Mouse (Mus musculus): Measurements from ENCODE around the gene Cntnap5c. TPM values are rescaled to one million over a fixed set of nuclear protein-coding genes. Genes with fewer than 3 reads are reported as not detected.

Cntnap5c gene
- polyA plus RNA-seq, 1 experiment from 2014 or later = not detected

DNA sequence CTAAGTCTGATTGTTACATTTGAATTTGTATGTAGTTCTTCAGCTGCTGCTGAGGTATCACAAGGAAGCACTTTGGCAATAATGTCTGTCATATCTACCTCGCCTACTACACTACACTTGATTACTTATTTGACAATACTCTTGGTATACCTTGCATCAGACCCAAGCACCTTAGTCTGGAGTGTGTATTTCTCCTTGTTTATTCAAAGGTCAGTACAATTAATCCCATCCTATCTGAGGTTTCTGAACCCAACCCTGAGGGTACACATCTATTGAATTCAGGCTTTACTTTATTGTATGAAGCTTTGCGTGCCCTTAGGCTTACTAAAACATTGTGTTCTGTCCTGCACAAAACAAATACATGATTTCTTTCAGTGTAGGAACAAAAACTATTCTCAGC is 235.1 kb downstream of the Cntnap5c start:
- no peaks in the 10 kb centered on the region for H3K4me1 ChIP-seq
- no peak overlapping the region for H3K4me2 ChIP-seq
- H3K36me3 ChIP-seq = no peaks in the 10 kb centered on the region
- no peaks in the 10 kb centered on the region; the same call in 1 of the 2 replicates for H3K9me3 ChIP-seq
- no peak overlapping the region for H3K9ac ChIP-seq
- 70% methylated on average over 2 of the region's 2 CpGs for WGBS
- no peak for ATAC-seq (ENCODE audit: extremely low read depth, insufficient number of reproducible peaks, low FRiP score, low TSS enrichment)
- no peak overlapping the region for H3K4me3 ChIP-seq
- H3K27me3 ChIP-seq (replicated peaks) = no peaks in the 10 kb centered on the region
- H3K27ac ChIP-seq (replicated peaks) = no peak overlapping the region

GRCm38 (mm10) chr17:58041178-58041577 is 271.8 kb downstream of the Cntnap5c start:
- no peak overlapping the region for H3K9ac ChIP-seq
- H3K4me2 ChIP-seq = no peak overlapping the region
- H3K4me1 ChIP-seq = no peaks in the 10 kb centered on the region
- no peak for ATAC-seq (ENCODE audit: extremely low read depth, insufficient number of reproducible peaks, low FRiP score, low TSS enrichment)
- no peaks in the 10 kb centered on the region for H3K27me3 ChIP-seq (replicated peaks)
- no peak overlapping the region for H3K27ac ChIP-seq (replicated peaks)
- H3K36me3 ChIP-seq = no peaks in the 10 kb centered on the region
- H3K9me3 ChIP-seq = no peaks in the 10 kb centered on the region
- 44% methylated on average over 2 of the region's 2 CpGs for WGBS
- no peak overlapping the region for H3K4me3 ChIP-seq

DNA sequence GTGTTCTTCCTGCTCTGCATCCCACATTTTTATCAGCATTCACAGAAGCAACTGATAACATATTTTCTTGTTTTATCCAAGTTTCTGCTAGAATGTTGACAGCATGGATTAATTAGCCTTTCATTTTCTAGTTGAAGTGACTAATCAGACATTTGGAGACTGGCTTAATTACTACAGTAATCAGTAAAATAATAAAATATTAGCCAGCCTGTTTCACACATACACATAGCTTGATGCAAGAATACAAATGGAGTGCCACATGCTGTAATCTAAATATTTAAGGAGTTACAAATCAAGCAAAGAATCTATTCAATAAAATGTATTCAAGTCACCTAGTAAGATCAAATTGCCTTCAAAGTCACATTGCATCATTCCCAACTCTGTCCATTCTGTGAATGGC is 275.8 kb downstream of the Cntnap5c start:
- no peak overlapping the region for H3K27ac ChIP-seq (replicated peaks)
- H3K4me1 ChIP-seq = no peaks in the 10 kb centered on the region
- no peak overlapping the region for H3K4me2 ChIP-seq
- H3K9ac ChIP-seq = no peak overlapping the region
- H3K9me3 ChIP-seq = no peaks in the 10 kb centered on the region
- no peaks in the 10 kb centered on the region for H3K36me3 ChIP-seq
- no peaks in the 10 kb centered on the region for H3K27me3 ChIP-seq (replicated peaks)
- no peak overlapping the region for H3K4me3 ChIP-seq
- ATAC-seq (ENCODE audit: extremely low read depth, insufficient number of reproducible peaks, low FRiP score, low TSS enrichment) = no peak

- no peak overlapping the region for H3K9ac ChIP-seq
- 70% methylated on average over 7 of the region's 7 CpGs for WGBS
- no peak overlapping the region for H3K27ac ChIP-seq (replicated peaks)
- no peaks in the 10 kb centered on the region for H3K36me3 ChIP-seq
- no peaks in the 10 kb centered on the region for H3K4me1 ChIP-seq
- no peak for ATAC-seq (ENCODE audit: extremely low read depth, insufficient number of reproducible peaks, low FRiP score, low TSS enrichment)
- no peaks in the 10 kb centered on the region for H3K27me3 ChIP-seq (replicated peaks)
- H3K4me2 ChIP-seq = no peak overlapping the region
- H3K9me3 ChIP-seq = 0 out of 2 replicates have a peak, but pooled peaks cover 2% of the 10 kb centered on the region
- H3K4me3 ChIP-seq = no peak overlapping the region
Measured at GRCm38 (mm10) chr17:58069912-58070311, 300.5 kb downstream of the Cntnap5c start.

DNA sequence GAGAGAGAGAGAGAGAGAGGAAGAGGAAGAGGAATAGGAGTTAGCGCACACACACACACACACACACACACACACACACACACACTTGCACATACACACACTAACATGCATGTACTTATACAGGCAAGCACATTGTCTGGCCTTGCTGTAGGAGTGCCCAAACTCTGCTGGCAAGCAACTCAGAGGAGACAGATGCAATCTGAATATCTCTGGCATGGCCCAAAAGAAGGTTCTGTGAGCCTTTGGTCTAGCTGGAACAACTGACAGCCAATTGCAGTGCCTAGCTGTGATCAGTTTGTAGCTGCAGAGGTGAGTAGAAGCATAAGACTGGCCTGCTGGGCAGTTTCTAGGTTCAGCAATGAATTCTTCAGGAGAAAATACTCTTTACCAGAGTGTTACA is 313.3 kb downstream of the Cntnap5c start:
- H3K4me3 ChIP-seq = no peak overlapping the region
- no peaks in the 10 kb centered on the region for H3K27me3 ChIP-seq (replicated peaks)
- no peaks in the 10 kb centered on the region for H3K36me3 ChIP-seq
- H3K9me3 ChIP-seq = no peaks in the 10 kb centered on the region
- H3K9ac ChIP-seq = no peak overlapping the region
- WGBS = 71% methylated on average over 1 of the region's 1 CpGs
- no peak overlapping the region for H3K4me2 ChIP-seq
- no peak for ATAC-seq (ENCODE audit: extremely low read depth, insufficient number of reproducible peaks, low FRiP score, low TSS enrichment)
- no peak overlapping the region for H3K27ac ChIP-seq (replicated peaks)
- H3K4me1 ChIP-seq = no peaks in the 10 kb centered on the region

GRCm38 (mm10) chr17:58104505-58104904 is 335.1 kb downstream of the Cntnap5c start:
- Histone ChIP-seq H3K27me3 (replicated peaks) (no peaks in the 10 kb centered on the region), H3K4me2 (no peak overlapping the region), H3K36me3 (no peaks in the 10 kb centered on the region), H3K4me1 (no peaks in the 10 kb centered on the region), H3K27ac (replicated peaks) (no peak overlapping the region), H3K9ac (no peak overlapping the region), H3K9me3 (no peaks in the 10 kb centered on the region), H3K4me3 (no peak overlapping the region)
- no peak for ATAC-seq (ENCODE audit: extremely low read depth, insufficient number of reproducible peaks, low FRiP score, low TSS enrichment)
- 49% methylated on average over 2 of the region's 2 CpGs for WGBS

DNA sequence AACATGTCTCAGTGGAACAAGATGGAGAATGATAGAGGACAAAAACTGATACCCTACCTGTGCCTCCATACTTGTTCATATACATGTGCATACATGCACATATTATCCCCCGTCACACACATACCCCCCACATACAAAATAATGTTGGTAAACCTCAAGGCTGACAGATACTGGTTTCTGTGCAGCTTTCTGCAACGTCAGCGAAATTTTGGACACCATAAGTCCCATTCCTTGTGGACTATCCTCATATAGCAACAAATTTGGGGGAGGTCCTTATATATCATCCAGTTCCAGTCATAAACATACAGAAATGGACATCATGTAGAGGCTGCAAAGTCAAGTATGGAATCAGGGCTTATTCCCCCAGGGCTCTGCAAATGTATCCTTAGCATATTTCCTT is 338.5 kb downstream of the Cntnap5c start:
- Histone ChIP-seq H3K4me1 (no peaks in the 10 kb centered on the region), H3K4me3 (no peak overlapping the region), H3K9ac (no peak overlapping the region), H3K27ac (replicated peaks) (no peak overlapping the region), H3K4me2 (no peak overlapping the region), H3K9me3 (no peaks in the 10 kb centered on the region), H3K27me3 (replicated peaks) (no peaks in the 10 kb centered on the region), H3K36me3 (no peaks in the 10 kb centered on the region)
- WGBS = 74% methylated on average over 3 of the region's 3 CpGs
- no peak for ATAC-seq (ENCODE audit: extremely low read depth, insufficient number of reproducible peaks, low FRiP score, low TSS enrichment)

DNA sequence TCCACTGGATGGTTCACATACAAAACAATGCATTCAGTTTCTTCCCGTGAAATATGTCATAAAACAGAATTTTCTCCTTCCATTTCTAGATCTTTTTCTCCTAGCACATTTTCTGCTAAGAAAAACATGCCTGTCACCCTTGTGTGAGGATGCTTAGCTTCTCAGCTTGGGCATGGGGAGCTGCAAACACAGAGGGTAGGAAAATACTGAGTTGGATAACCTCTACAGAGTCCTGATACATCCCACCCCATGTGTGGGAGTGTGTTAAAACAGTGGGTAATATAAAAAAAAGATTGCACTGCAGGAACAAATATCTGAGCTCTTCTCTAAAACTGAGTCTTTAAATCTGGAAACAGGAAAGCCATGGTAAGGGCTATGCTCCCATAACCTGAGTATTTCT is 339.0 kb downstream of the Cntnap5c start:
- H3K27me3 ChIP-seq (replicated peaks) = no peaks in the 10 kb centered on the region
- H3K4me2 ChIP-seq = no peak overlapping the region

DNA sequence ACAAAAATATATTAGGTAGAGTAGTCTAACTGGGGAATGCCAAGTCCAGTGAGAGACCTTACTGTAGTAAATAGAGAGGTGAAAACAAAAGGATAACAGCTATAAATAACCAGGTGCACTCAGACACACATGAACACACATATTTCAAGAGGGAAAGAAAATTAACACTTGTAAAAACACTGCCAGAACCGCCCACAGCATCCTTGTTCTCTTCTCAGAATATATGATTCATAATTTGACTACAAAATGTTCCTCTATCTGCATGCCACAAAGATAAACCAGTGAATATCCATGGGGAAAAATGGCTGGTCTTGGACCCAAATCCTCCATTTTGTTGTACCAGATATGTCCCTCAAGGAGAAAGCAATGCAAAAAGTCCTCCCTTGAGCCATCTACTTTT is 417.8 kb downstream of the Cntnap5c start:
- Histone ChIP-seq H3K27ac (replicated peaks) (no peak overlapping the region), H3K4me1 (no peaks in the 10 kb centered on the region), H3K27me3 (replicated peaks) (no peaks in the 10 kb centered on the region), H3K4me3 (no peak overlapping the region), H3K9me3 (no peaks in the 10 kb centered on the region), H3K4me2 (no peak overlapping the region), H3K9ac (no peak overlapping the region), H3K36me3 (no peaks in the 10 kb centered on the region)
- 65% methylated on average over 1 of the region's 1 CpGs for WGBS
- ATAC-seq (ENCODE audit: extremely low read depth, insufficient number of reproducible peaks, low FRiP score, low TSS enrichment) = no peak

More for the DNA sequence above, 339.0 kb downstream of the Cntnap5c start:
- ATAC-seq (ENCODE audit: extremely low read depth, insufficient number of reproducible peaks, low FRiP score, low TSS enrichment) = no peak
- Histone ChIP-seq H3K9ac (no peak overlapping the region), H3K9me3 (no peaks in the 10 kb centered on the region), H3K27ac (replicated peaks) (no peak overlapping the region), H3K4me3 (no peak overlapping the region), H3K36me3 (no peaks in the 10 kb centered on the region), H3K4me1 (no peaks in the 10 kb centered on the region)
- WGBS = 65% methylated on average over 1 of the region's 1 CpGs

DNA sequence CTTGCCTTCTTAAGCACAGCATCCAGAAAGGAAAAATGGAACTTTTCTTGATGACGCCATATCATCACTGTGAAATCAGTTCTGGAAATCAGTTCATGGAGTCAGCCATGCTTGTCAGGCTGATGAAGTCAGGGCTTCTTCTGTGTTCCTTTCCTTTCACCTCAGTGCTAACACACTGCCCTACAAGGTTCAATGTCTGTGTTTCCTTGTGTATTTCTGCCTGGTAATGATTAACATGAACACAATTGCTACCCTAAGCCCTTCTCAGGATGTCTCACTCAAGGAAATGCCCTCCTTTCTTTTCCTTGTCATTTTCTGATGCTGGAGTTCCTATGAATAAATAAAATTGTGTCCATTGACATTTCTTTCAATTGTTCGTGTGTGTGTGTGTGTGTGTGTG is 431.8 kb downstream of the Cntnap5c start:
- no peaks in the 10 kb centered on the region for H3K9me3 ChIP-seq
- H3K4me3 ChIP-seq = no peak overlapping the region
- H3K27me3 ChIP-seq (replicated peaks) = no peaks in the 10 kb centered on the region
- ATAC-seq (ENCODE audit: extremely low read depth, insufficient number of reproducible peaks, low FRiP score, low TSS enrichment) = no peak
- no peak overlapping the region for H3K4me2 ChIP-seq
- no peaks in the 10 kb centered on the region for H3K4me1 ChIP-seq
- no peak overlapping the region for H3K27ac ChIP-seq (replicated peaks)
- H3K9ac ChIP-seq = no peak overlapping the region
- WGBS = 87% methylated on average over 2 of the region's 2 CpGs
- no peaks in the 10 kb centered on the region for H3K36me3 ChIP-seq

- Histone ChIP-seq H3K4me2 (no peak overlapping the region), H3K36me3 (no peaks in the 10 kb centered on the region), H3K9me3 (no peaks in the 10 kb centered on the region), H3K4me3 (no peak overlapping the region), H3K4me1 (no peaks in the 10 kb centered on the region), H3K27ac (replicated peaks) (no peak overlapping the region), H3K27me3 (replicated peaks) (no peaks in the 10 kb centered on the region), H3K9ac (no peak overlapping the region)
- ATAC-seq (ENCODE audit: extremely low read depth, insufficient number of reproducible peaks, low FRiP score, low TSS enrichment) = no peak
- WGBS = 67% methylated on average over 2 of the region's 2 CpGs
Measured at GRCm38 (mm10) chr17:58268058-58268457, 498.7 kb downstream of the Cntnap5c start.

DNA sequence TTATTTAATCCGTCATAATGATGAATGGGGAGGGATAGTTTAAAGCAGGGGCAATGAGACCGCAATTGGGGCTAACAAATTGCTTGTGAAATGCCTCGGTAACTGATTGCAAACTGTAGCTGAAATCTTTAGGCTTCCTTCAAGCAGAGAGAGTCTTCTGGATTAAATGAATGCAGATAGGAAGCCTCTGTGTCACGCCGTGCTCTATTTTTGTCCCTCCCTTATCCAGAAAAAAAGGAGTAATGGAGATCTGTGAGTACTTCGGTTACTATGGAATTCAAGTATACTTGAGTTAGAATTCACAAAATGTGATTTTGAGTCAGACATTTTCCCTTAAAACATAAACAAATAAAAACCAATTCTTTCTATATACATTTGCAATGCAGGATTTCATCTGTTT is 581.9 kb downstream of the Cntnap5c start:
- 52% methylated on average over 6 of the region's 6 CpGs for WGBS
- Histone ChIP-seq H3K4me3 (no peak overlapping the region), H3K4me2 (no peak overlapping the region), H3K27me3 (replicated peaks) (no peaks in the 10 kb centered on the region), H3K9ac (no peak overlapping the region), H3K9me3 (no peaks in the 10 kb centered on the region), H3K4me1 (no peaks in the 10 kb centered on the region), H3K36me3 (no peaks in the 10 kb centered on the region), H3K27ac (replicated peaks) (no peak overlapping the region)
- no peak for ATAC-seq (ENCODE audit: extremely low read depth, insufficient number of reproducible peaks, low FRiP score, low TSS enrichment)

All from heart, embryonic 13.5 days (tissue).